Mouse (Mus musculus) olfactory bulb, adult 2 months (tissue): Measurements from ENCODE around the gene Tnrc6c. TPM values are rescaled to one million over a fixed set of nuclear protein-coding genes. Genes with fewer than 3 reads are reported as not detected.

Experiments
- H3K27ac ChIP-seq: fragments of 200-500 bp; 2 replicates; pipeline ENCODE4 v1.5.1; 2012; ENCODE audit warnings: low read depth, low read length; ENCODE audit not compliant: insufficient read depth
- H3K4me1 ChIP-seq: fragments of 200-500 bp; 2 replicates; pipeline ENCODE4 v1.6.1; 2012; ENCODE audit warnings: low read length; ENCODE audit not compliant: control insufficient read depth, insufficient read depth
- H3K4me3 ChIP-seq: fragments of 200-500 bp; 2 replicates; pipeline ENCODE4 v1.5.1; 2012; ENCODE audit warnings: mild to moderate bottlenecking, low read depth, low read length, moderate library complexity; ENCODE audit not compliant: insufficient read depth
- CTCF ChIP-seq: fragments of 200-500 bp; IDR thresholded peaks from 2 replicates; pipeline ENCODE4 v1.5.1; 2012; ENCODE audit warnings: low read depth, mild to moderate bottlenecking, low read length, moderate library complexity; ENCODE audit not compliant: insufficient read depth
- POLR2A ChIP-seq: fragments of 200-500 bp; IDR thresholded peaks from 2 replicates; pipeline ENCODE4 v1.6.1; 2012; ENCODE audit warnings: mild to moderate bottlenecking, low read depth, low read length, moderate library complexity; ENCODE audit not compliant: insufficient read depth
- WGBS: fragments of 180-500 bp; shearing (Covaris S2); methylation state at CpG from one replicate; pipeline ENCODE4 v1.1.7; 2018; 5-methylcytosine and 5-hydroxymethylcytosine counted together
- polyA plus RNA-seq: library from polyadenylated mRNA; stranded (reverse); fragments of >200 nt; gene quantifications from 2 replicates; pipeline ENCODE4 v1.2.4, GENCODE M21; 2012; ENCODE audit warnings: low replicate concordance; ENCODE audit not compliant: missing spikeins, insufficient read depth, insufficient read length

Gene Tnrc6c
- polyA plus RNA-seq, 1 experiment, result not detected

DNA sequence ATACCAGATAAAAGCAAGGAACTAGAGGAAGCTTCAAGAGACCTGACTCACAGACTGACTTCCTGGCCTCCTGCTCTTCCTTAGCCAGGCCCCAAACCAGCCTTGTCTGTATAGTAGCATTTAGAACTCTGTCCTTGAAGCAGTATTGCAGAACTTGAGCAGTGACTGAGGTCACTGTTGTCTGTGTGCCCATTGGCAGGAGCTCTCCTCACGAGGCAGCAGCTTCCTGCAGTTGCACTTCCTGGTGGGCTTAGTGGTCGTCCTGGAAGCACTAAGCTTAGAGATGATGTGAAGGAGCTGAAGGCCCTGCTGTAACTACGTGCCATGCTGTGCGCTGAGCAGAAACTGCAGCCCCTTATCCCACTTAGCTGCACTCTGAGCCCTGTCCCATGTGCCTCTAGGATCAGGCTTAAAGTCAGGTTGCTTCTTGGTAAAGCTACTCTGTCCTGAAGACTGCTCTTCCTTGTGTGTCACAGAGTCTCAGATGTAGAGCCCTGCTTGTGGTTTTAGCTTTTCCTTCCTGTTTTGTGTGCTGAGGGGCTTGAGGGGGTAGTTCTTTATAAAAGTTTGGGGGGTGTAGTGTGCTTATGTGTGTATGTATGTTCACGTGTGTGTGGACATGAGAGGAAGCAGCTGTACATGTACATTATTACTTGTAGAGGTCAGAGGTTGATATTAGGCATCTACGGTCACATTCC is 70.7 kb downstream of the Tnrc6c start:
- Histone ChIP-seq H3K4me1 (peaks cover 8% of the 10 kb centered on the region; the same call in 1 of the 2 replicates), H3K4me3 (no peak overlapping the region), H3K27ac (no peak overlapping the region)
- WGBS, result 81% methylated on average over 6 of the region's 6 CpGs
- TF ChIP-seq POLR2A, result no peak
- TF ChIP-seq CTCF, result no peak

GRCm38 (mm10) chr11:117727031-117727430 is 72.9 kb downstream of the Tnrc6c start:
- WGBS, result 73% methylated on average over 4 of the region's 4 CpGs
- TF ChIP-seq POLR2A (no peak), CTCF (no peak)
- H3K27ac ChIP-seq, result 0 out of 2 replicates have a peak overlapping the region, but pooled peaks have one; percentile 7

DNA sequence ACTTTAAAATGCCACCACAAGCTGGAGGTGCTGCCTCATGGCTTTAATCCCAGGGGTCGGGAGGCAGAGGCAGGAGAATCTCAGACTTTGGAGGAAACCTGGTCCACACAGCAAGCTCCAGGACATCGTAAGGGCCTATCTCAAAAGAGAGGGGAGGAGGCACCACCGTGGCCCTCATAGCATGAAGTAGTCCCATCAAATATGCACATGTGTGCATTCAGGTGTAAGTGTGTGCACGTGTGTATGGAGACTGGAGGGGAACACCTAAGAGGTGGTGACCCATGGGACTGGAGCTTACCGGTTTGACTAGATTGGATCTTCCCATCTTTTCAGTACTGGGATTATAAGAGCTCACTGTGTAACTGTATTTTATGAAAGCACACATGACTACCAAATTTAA is 74.2 kb downstream of the Tnrc6c start:
- Histone ChIP-seq H3K4me1 (peaks cover 24% of the 10 kb centered on the region), H3K4me3 (no peak overlapping the region), H3K27ac (no peak overlapping the region)
- TF ChIP-seq CTCF, result no peak
- TF ChIP-seq POLR2A, result no peak
- WGBS, result 92% methylated on average over 5 of the region's 5 CpGs

More at GRCm38 (mm10) chr11:117727031-117727430, 72.9 kb downstream of the Tnrc6c start:
- H3K4me3 ChIP-seq, result no peak overlapping the region
- peaks cover 21% of the 10 kb centered on the region for H3K4me1 ChIP-seq

DNA sequence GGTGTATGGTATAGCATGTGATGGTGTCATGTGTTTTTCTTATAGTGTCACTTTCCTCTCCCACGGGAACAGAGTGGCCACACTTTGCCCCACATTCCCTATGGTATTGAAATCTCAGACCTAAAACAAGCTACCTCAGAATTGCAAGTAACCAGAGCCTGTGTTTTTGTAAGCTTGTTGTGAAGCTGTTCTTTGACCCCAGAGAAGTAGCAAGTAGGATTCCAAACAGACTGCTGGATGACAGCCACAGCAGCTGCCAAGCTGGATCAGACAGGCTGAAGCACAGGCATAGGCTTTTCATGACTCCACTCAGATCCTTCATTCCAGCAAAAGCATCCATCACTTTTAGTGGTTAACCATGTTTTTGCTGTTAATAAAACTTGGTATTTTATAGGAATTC is 74.8 kb downstream of the Tnrc6c start:
- WGBS, result 28% methylated on average over 1 of the region's 1 CpGs
- Histone ChIP-seq H3K27ac (no peak overlapping the region), H3K4me3 (no peak overlapping the region), H3K4me1 (peaks cover 24% of the 10 kb centered on the region)
- TF ChIP-seq POLR2A (no peak), CTCF (no peak)

DNA sequence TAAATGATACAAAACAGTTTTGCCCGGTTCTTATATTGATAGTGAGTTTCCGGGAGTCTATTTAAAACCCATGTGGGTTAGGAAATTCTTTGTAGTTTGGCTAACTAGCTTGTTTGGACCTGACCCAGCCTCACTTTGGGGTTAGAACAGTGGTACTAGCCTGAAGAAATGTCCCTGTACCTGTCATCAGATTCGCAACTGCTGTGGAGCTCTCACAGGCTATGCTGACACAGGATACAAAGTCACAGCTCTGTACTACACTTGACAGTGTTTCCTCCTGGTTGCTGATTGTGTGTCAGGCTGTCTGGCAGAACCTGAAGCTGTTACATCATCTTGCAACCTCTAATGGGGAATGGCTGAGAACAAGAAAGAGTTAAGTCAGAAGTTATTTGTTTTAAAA is 75.3 kb downstream of the Tnrc6c start:
- Histone ChIP-seq H3K4me1 (peaks cover 24% of the 10 kb centered on the region), H3K4me3 (no peak overlapping the region), H3K27ac (peak overlapping the region; percentile 70; the same call in 1 of the 2 replicates)
- 60% methylated on average over 3 of the region's 3 CpGs for WGBS
- no peak for TF ChIP-seq CTCF

GRCm38 (mm10) chr11:117729798-117730489 is 75.9 kb downstream of the Tnrc6c start:
- TF ChIP-seq CTCF (no peak), POLR2A (no peak)
- 65% methylated on average over 7 of the region's 7 CpGs for WGBS
- no peak overlapping the region for H3K4me3 ChIP-seq
- peak overlapping the region; percentile 92 for H3K27ac ChIP-seq
- H3K4me1 ChIP-seq, result peaks cover 25% of the 10 kb centered on the region

DNA sequence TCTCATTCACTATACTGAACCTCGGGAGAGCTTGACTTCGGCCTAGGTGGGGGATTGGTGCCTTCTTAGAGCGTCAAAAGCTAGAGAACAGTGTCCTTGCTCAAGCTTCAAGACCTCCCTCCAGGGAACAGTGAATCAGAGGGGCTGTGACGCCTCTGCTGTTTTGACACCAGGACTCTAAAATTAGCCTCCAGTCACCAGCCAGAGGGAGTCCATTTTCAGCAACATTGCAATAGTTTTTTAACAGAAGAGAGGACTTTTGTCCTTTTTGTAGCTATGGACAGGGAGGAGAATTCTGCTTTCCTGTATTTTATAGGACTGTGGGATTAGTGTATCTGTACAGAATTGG is 76.4 kb downstream of the Tnrc6c start:
- Histone ChIP-seq H3K4me3 (no peak overlapping the region), H3K27ac (peak overlapping the region; percentile 92), H3K4me1 (peaks cover 27% of the 10 kb centered on the region)
- WGBS, result 25% methylated on average over 4 of the region's 4 CpGs
- no peak for TF ChIP-seq CTCF
- TF ChIP-seq POLR2A, result no peak

DNA sequence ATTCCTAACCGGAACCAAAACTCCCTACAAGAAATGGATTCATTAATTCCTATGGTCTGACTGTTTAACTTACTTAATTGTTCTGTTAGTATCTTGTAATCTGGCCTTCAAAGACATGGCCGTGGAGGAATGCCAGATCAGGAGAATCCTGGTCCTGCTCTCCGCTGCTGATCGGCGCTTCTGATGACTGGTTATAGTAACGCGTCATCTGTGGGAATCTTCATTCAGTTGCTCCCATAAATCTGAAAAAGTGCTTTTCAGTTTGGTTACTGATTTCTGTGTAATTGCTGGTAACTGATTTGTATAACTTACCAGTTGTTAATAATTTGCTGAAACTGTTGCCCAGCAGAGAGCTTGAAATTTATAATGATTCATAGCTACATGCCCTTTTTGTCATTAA is 77.4 kb downstream of the Tnrc6c start:
- peak overlapping the region; percentile 77 for H3K27ac ChIP-seq
- WGBS, result 71% methylated on average over 7 of the region's 7 CpGs
- no peak for TF ChIP-seq POLR2A
- no peak for TF ChIP-seq CTCF
- H3K4me3 ChIP-seq, result no peak overlapping the region
- peaks cover 30% of the 10 kb centered on the region for H3K4me1 ChIP-seq

DNA sequence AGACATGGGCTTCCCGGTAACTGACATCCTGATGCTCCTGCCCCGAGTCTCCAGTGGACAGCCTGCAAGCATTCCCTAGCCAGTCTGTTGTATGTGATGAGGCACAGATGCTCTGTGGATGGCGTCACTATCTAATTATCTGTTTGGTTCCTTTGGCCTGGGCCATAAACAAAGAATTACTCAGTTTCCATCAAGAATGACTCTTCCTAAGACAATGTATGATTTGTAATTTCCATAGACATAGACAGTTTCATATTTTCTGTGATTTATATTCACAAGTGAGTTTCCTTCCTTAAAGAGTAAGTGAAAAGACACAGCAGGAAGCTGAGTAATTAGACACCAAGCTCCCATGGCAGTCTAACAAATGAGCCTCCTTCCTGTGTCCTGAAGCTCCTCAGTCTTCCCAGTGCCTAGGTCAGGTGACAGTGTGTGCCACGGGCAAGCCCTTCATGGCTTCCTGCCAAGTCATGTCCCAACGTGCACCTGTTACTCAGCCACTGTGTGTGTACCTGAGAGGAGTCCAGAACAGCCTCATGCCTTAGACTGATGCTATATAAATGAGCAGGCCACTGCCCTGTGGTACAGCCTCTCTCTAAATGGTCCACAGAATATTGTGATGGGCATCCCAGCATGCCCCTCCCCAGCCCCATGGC is 82.1 kb downstream of the Tnrc6c start:
- TF ChIP-seq CTCF (no peak), POLR2A (no peak)
- Histone ChIP-seq H3K27ac (no peak overlapping the region), H3K4me3 (no peak overlapping the region), H3K4me1 (peaks cover 17% of the 10 kb centered on the region)
- WGBS, result 55% methylated on average over 5 of the region's 5 CpGs
